Mouse (Mus musculus): ENCODE results near the gene Gm9913. TPM values are rescaled to one million over a fixed set of nuclear protein-coding genes. Genes with fewer than 3 reads are reported as not detected.

Gene Gm9913
- polyA plus RNA-seq, 1 experiment from 2014 or later: 0.60 TPM

DNA sequence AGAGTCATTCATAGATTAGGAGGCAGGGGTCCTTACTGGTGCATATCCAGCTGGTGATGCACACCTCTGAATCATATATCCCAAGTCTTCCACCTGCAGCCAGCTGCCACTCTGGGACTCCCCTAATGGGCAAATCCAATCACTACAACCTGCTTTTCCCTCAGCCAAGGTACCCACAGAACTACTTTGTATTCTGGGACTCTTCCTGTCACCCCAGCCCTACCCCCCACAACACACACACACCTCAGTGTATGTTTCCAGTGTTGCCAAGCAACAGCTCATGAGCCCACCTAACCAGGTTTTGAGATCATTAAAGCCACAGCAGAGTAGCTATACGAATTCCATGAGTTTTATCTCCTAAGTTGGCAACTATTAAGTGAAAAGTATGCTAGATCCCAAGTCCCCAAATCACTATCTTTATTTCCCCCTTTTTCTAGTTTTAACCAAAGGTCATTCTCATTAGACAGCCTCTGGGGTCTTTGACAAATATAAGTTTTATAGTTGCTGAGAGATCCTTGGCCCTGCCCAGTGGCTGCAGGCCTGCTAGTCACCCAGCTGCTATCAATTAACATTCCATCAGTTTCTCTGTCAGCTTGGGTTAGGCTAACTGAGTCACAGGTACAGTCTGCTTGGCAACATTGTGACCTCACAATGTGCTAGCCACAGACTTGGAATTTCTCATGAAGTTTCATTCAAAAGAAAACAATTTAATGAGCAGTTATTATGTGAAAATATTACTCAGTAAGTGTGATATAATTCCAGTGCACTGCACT, 44.1 kb downstream of the Gm9913 start:
- Histone ChIP-seq H3K4me3 (ENCODE audit: low read depth, low read length) (no peak overlapping the region), H3K9ac (ENCODE audit: low read depth, low read length) (no peak overlapping the region), H3K27me3 (replicated peaks; ENCODE audit: control insufficient read depth, insufficient read depth, low read length) (no peaks in the 10 kb centered on the region), H3K9me3 (ENCODE audit: control insufficient read depth, low read length) (no peaks in the 10 kb centered on the region), H3K27ac (replicated peaks; ENCODE audit: low read depth, low read length) (no peak overlapping the region), H3K36me3 (ENCODE audit: control insufficient read depth, insufficient read depth, low read length) (no peaks in the 10 kb centered on the region), H3K4me2 (ENCODE audit: low read depth, low read length) (no peak overlapping the region), H3K4me1 (ENCODE audit: control insufficient read depth, insufficient read depth, low read length) (no peaks in the 10 kb centered on the region)
- DNase-seq (ENCODE audit: low spot score) (no peak), ATAC-seq (ENCODE audit: low read depth) (no peak)
- WGBS: 33% methylated on average over 1 of the region's 1 CpGs

DNA sequence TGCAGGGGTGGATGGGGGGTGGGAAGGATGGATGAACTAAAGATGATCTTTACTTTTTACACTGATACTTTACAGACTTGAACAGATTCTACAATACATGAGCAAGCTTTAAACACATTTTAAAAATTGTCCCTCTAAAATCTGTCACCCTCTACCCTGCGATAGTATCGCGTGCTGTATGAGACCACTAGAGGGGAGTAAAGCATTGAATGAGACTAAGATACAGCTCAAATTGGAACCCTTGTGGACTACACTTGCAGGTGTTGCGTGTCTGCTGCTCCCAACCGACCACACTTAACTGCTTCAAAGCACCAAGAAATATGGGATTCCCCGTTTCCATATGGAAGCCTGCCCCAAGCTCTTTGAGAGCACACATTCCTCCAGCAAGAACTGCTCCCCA, 50.9 kb downstream of the Gm9913 start:
- no peaks in the 10 kb centered on the region for H3K27me3 ChIP-seq (replicated peaks; ENCODE audit: control insufficient read depth, insufficient read depth, low read length)
- no peak for DNase-seq (ENCODE audit: low spot score)
- H3K9ac ChIP-seq (ENCODE audit: low read depth, low read length): no peak overlapping the region
- peaks cover 8% of the 10 kb centered on the region for H3K4me1 ChIP-seq (ENCODE audit: control insufficient read depth, insufficient read depth, low read length)
- H3K27ac ChIP-seq (replicated peaks; ENCODE audit: low read depth, low read length): no peak overlapping the region
- H3K4me2 ChIP-seq (ENCODE audit: low read depth, low read length): no peak overlapping the region
- H3K4me3 ChIP-seq (ENCODE audit: low read depth, low read length): no peak overlapping the region
- ATAC-seq (ENCODE audit: low read depth): no peak
- 70% methylated on average over 6 of the region's 6 CpGs for WGBS
- H3K36me3 ChIP-seq (ENCODE audit: control insufficient read depth, insufficient read depth, low read length): no peaks in the 10 kb centered on the region
- no peaks in the 10 kb centered on the region for H3K9me3 ChIP-seq (ENCODE audit: control insufficient read depth, low read length)

Other genes starting within 250 kb of the Gm9913 start
- 61.0 and 61.1 TPM in 2 replicates for gene Fbn1, start 2.9 kb downstream of the Gm9913 start, polyA plus RNA-seq (2014; fragmentation: Nextera tagmentation; extraction: Ambion mirVana)
- gene Cep152, start 120.0 kb downstream of the Gm9913 start, polyA plus RNA-seq (2014; fragmentation: Nextera tagmentation; extraction: Ambion mirVana): 6.9 and 7.0 TPM in 2 replicates
- 273 and 294 TPM in 2 replicates for gene Eid1, start 168.0 kb downstream of the Gm9913 start, polyA plus RNA-seq (2014; fragmentation: Nextera tagmentation; extraction: Ambion mirVana)
- gene Shc4, start 219.1 kb downstream of the Gm9913 start, polyA plus RNA-seq (2014; fragmentation: Nextera tagmentation; extraction: Ambion mirVana): 1.3 and 2.1 TPM in 2 replicates